Mouse (Mus musculus) MEL (cell line): ENCODE measurements at regions not wholly inside any gene's neighbourhood (a gene's known extent, or its start where the extent isn't known, plus 50 kb on each side); places are given as distances from the start of the nearest gene placed in this dataset.

Source experiments
- CHD1 ChIP-seq: IDR thresholded peaks from 2 replicates; pipeline ENCODE4 v1.6.1; 2012; ENCODE audit warnings: low read depth, mild to moderate bottlenecking, inconsistent platforms, low read length, improper control_type of control experiment
- CTCF ChIP-seq, 3 experiments: IDR thresholded peaks in 2 of 3; conservative IDR thresholded peaks in 1 of 3; 2 replicates each; pipeline ENCODE4 v1.5.1; 2011 to 2012; ENCODE audit warnings: low read length in 3 of 3, low read depth in 2 of 3, mild to moderate bottlenecking in 2 of 3, improper control_type of control experiment in 1 of 3, inconsistent platforms in 1 of 3, mixed read lengths in 1 of 3, moderate library complexity in 1 of 3; ENCODE audit not compliant: control insufficient read depth in 1 of 3, insufficient read depth in 1 of 3, poor library complexity in 1 of 3, severe bottlenecking in 1 of 3
- ELF1 ChIP-seq: IDR thresholded peaks from 2 replicates; pipeline ENCODE4 v1.6.1; 2014; ENCODE audit warnings: low read depth, mild to moderate bottlenecking, inconsistent platforms, low read length, improper control_type of control experiment, moderate library complexity
- GABPA ChIP-seq: IDR thresholded peaks from 2 replicates; pipeline ENCODE4 v1.6.1; 2012; ENCODE audit warnings: low read depth, mild to moderate bottlenecking, inconsistent platforms, low read length, improper control_type of control experiment, moderate library complexity
- GATA1 ChIP-seq: IDR thresholded peaks from 2 replicates; pipeline ENCODE4 v1.6.1; 2011; ENCODE audit warnings: low read depth, low read length, improper control_type of control experiment
- JUND ChIP-seq: IDR thresholded peaks from 2 replicates; pipeline ENCODE4 v1.6.1; 2011; ENCODE audit warnings: low read depth, mild to moderate bottlenecking, improper control_type of control experiment, low read length
- MAX ChIP-seq: IDR thresholded peaks from 2 replicates; pipeline ENCODE4 v1.6.1; 2011; ENCODE audit warnings: low read length, improper control_type of control experiment
- POLR2A ChIP-seq, 2 experiments: IDR thresholded peaks; 2 replicates each; pipeline ENCODE4 v1.6.1; 2011 to 2012; ENCODE audit warnings: low read length in 2 of 2, mild to moderate bottlenecking in 2 of 2, control low read depth in 1 of 2, improper control_type of control experiment in 1 of 2, low read depth in 1 of 2, moderate library complexity in 1 of 2; ENCODE audit not compliant: control insufficient read depth in 1 of 2, insufficient read depth in 1 of 2, poor library complexity in 1 of 2
- TBP ChIP-seq: IDR thresholded peaks from 2 replicates; pipeline ENCODE4 v1.8.0; 2011; ENCODE audit warnings: low read depth, low read length, improper control_type of control experiment
- TCF12 ChIP-seq: IDR thresholded peaks from 2 replicates; pipeline ENCODE4 v1.6.1; 2014; ENCODE audit warnings: low read depth, mild to moderate bottlenecking, inconsistent platforms, low read length, improper control_type of control experiment, moderate library complexity
- ZNF384 ChIP-seq: IDR thresholded peaks from 2 replicates; pipeline ENCODE4 v1.6.1; 2012; ENCODE audit warnings: low read depth, mild to moderate bottlenecking, inconsistent platforms, low read length, improper control_type of control experiment

- TF ChIP-seq JUND (no peak), POLR2A (IDR thresholded peaks at IDR 0.05; ENCODE audit: control insufficient read depth in 1 of 2, insufficient read depth in 1 of 2, low read depth in 1 of 2, low read length in 2 of 2, poor library complexity in 1 of 2) (no peak), TCF12 (no peak), GATA1 (no peak), ELF1 (no peak), ZNF384 (no peak), MAX (no peak), CTCF (IDR thresholded peaks at IDR 0.05 in 2 of 3, conservative IDR thresholded peaks at IDR 0.05 in 1 of 3; ENCODE audit: control insufficient read depth in 1 of 3, insufficient read depth in 1 of 3, low read depth in 2 of 3, low read length in 3 of 3, poor library complexity in 1 of 3, severe bottlenecking in 1 of 3) (no peak), TBP (no peak), GABPA (no peak), CHD1 (no peak)
Observed at GRCm38 (mm10) chr9:32817442-32818358, 181.7 kb downstream of the Ets1 start.
